In the genomic region with DNA sequence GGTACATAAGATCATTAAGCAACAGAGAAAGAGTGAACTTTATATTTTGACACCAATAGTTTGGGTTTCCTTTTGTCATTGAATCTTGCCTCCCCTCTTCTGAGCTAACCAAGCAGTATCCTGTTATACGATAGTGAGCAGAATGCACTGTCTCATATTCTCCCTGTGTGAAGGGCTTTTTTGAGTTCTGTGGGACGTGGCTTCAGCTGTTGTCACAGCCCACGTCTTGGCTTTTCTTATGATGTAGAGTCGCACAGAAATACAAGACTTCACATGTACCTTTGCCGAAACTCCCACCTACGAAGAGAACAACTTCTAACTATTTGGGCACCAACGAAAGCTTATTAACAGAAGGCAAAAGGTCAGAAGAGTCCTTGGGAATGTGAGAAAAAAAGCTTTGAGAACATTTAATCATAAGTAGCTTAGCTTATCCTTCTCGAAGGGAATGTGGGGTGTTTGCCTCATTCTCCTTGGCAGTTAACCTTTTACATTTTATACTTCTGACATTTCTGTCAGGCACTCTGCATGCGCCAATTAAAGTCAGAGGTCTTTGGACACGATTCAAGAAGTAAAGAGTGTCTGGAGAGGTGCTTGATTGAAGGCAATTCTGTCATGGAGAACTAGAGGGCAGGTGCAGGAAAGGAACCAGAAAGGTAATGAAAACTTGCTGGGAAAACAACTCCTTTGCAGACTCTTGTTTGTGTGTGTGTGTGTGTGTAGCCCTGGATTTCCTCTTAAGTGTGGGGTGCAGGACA, we compare ENCODE assay signal across 18 mouse cellular contexts. TPM values are rescaled to one million over a fixed set of nuclear protein-coding genes. Genes with fewer than 3 reads are reported as not detected.
DNase-seq lines count a peak whose midpoint lies in the region.
"Had no signal": no experiment of that assay in that cellular context is flagged by ENCODE, and none has a peak within 500 bp of the region (broad histone marks: within the 10 kb centered on the region; RNA-seq: fewer than 3 reads in every experiment).

No protein-coding gene starts in this region.

- peak overlapping the region; percentile 98 for H3K27ac ChIP-seq in brown adipose tissue, adult 24 weeks (replicated peaks; ENCODE audit: low read depth, low read length)
- H3K27ac ChIP-seq: embryonic facial prominence, embryonic 15.5 days; forebrain, embryonic 15.5 days had no signal

- DNase-seq in frontal cortex, adult 2 months (ENCODE audit: extremely low spot score in 1 of 2, low spot score in 1 of 2) = peak; percentile 59 to 74
- DNase-seq in frontal cortex, postnatal 25 days (ENCODE audit: low spot score in 2 of 2) = no peak
- DNase-seq in layer of hippocampus, adult 18-20 months (ENCODE audit: low spot score in 2 of 2) = peak; percentile 23 to 65
- no peak for DNase-seq in layer of hippocampus, postnatal 10 days (ENCODE audit: low spot score in 2 of 2)
- peak; percentile 36 for DNase-seq in lung, postnatal 10 days
- no peak for DNase-seq in gastrocnemius, postnatal 36 days
- DNase-seq in MN1 (ENCODE audit: low spot score) = no peak
- DNase-seq: cerebellum, postnatal 25 days; retina, postnatal 1 day had no signal

- peaks cover 17% of the 10 kb centered on the region for H3K4me1 ChIP-seq in brown adipose tissue, adult 24 weeks (ENCODE audit: control insufficient read depth, insufficient read depth, insufficient read length, low read length)
- H3K4me1 ChIP-seq: embryonic facial prominence, embryonic 15.5 days; forebrain, embryonic 15.5 days had no signal

- H3K4me3 ChIP-seq in brown adipose tissue, adult 24 weeks (ENCODE audit: insufficient read depth, low read depth, low read length) = no peak overlapping the region
- H3K4me3 ChIP-seq: embryonic facial prominence, embryonic 15.5 days; forebrain, embryonic 15.5 days had no signal

- intact Hi-C loops in gastrocnemius, postnatal 36 days (cut with DNase I) = no loop called here

RNA-seq across cellular contexts. Expression of gene 4930455H04Rik, which starts 27.1 kb away (rescaled TPM):
- polyA plus RNA-seq in frontal cortex, adult 2 months (2012; rRNA removed) = not detected in 2 replicates
- not detected for total RNA-seq in layer of hippocampus, adult 18-20 months (2021)
- total RNA-seq in layer of hippocampus, postnatal 10 days (2021) = not detected
- not detected in 2 replicates for polyA plus RNA-seq in brown adipose tissue, adult 24 weeks (2012; ENCODE audit: insufficient read depth, insufficient read length, missing spikeins)
- under 1 TPM in 1 of 2 experiments, not detected in 1; 0.31 TPM for total RNA-seq in gastrocnemius, postnatal 36 days (2021)
- total RNA-seq: hematopoietic stem cell, adult 5-6 weeks; left cerebral cortex, postnatal 10 days; megakaryocyte, adult 5-6 weeks had no signal
- polyA plus RNA-seq: embryonic facial prominence, embryonic 15.5 days; forebrain, embryonic 15.5 days; intestine, postnatal 0 days; neural tube, embryonic 11.5 days; stomach, embryonic 14.5 days had no signal

RNA-seq across cellular contexts. Expression of gene Palmd, which starts 27.8 kb away (rescaled TPM):
- 10.8 and 12.8 TPM in 2 replicates for polyA plus RNA-seq in frontal cortex, adult 2 months (2012; rRNA removed)
- total RNA-seq in layer of hippocampus, adult 18-20 months (2021) = 10 to 100 TPM; 25.8 to 26.0 TPM
- 10 to 100 TPM; 36.4 to 36.7 TPM for total RNA-seq in layer of hippocampus, postnatal 10 days (2021)
- polyA plus RNA-seq in brown adipose tissue, adult 24 weeks (2012; ENCODE audit: insufficient read depth, insufficient read length, missing spikeins) = 132 and 150 TPM in 2 replicates
- total RNA-seq in gastrocnemius, postnatal 36 days (2021) = 10 to 100 TPM; 22.4 to 22.7 TPM
- total RNA-seq: hematopoietic stem cell, adult 5-6 weeks; megakaryocyte, adult 5-6 weeks had no signal

Comparison
In these comparisons a context has a peak if more than half of its experiments do, and no peak if none do; other contexts are left out.
1. DNase-seq: peak in frontal cortex, adult 2 months (2 of 2), layer of hippocampus, adult 18-20 months (2 of 2) and lung, postnatal 10 days (single experiment); none in frontal cortex, postnatal 25 days (0 of 2), layer of hippocampus, postnatal 10 days (0 of 2), gastrocnemius, postnatal 36 days (0 of 2) and MN1 (single experiment).